Mouse (Mus musculus): ENCODE measurements around the gene Dhdh. TPM values are rescaled to one million over a fixed set of nuclear protein-coding genes. Genes with fewer than 3 reads are reported as not detected.
"Not testable (repeated sequence)": the region's sequence is repeated elsewhere in the genome, so short reads cannot be mapped to it uniquely, and the experiment has no call there.

Gene Dhdh
- total RNA-seq, 4 experiments from 2014 or later: 10.2 to 12.8 (median 11.5) TPM

DNA sequence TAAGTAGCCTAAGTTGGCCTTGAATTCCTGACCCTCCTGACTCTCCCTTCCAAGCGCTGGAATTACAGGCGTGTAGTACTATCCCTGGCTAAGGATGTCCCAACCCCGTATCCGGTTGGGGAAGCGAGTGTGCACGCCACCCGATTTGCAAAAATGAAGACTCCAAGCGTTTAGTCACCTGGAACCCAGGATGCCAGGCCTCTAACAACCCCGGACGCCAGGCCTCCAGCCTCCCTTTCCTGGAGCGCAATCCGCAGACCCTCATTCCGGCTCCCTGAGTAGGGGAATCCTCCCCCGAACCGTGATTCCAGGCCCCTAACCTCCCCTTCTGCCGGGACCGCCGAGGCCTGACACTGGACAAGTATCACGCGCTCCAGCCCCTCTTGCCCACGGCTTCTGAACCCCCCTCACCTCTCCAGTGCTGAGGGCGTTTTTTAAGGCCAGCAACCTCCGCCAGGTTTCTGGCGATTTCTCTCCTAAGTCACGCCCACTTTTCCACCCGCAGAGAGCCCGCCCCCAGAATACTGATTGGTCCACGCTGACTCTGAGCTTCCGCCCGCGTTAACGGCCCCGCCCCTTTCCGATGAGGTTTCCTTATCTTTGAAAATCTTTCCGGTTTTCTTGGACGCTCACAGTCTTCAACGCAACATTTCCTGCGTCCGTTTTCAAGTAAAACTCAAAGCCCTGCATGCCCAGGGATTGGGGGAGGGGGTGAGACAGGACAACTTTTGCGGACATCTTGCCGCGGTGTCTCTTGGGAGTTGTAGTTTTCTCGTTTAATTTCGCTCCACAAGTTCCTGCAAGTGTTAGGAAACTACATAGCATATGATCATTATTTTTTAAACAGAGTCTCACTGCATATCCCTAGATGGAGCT is 21.5 kb upstream of the Dhdh start, which contains the start of gene Nucb1:
TSS of gene Nucb1 (minus strand) at position 495 of the 876 bp plus-strand sequence.
- peak; percentile 96 for DNase-seq (ENCODE audit: low spot score)

- DNase-seq (ENCODE audit: low spot score): no peak
These were observed 20.7 kb upstream of the Dhdh start for GRCm38 (mm10) chr7:45509181-45509882.

- no peak for DNase-seq (ENCODE audit: low spot score)
These were observed 20.0 kb upstream of the Dhdh start for GRCm38 (mm10) chr7:45508561-45508960.

DNA sequence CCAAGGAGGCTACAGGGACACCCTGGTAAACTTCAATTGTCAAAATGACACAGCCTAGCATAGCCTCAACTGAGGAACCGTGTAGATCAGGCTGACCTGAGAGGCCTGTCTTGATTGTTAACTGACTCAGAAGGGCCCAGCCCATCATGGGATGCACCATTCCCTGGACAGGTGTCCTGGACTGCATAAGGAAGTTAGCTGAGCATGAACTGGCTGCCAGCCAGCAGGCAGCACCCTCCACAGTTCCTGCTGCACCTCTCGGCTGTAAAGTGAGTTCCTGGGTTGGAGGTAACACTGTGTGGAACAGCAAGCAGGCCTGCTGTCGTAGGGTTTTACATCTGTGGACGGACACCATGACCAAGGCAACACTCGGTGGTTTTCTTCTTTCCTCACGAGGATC is 19.0 kb upstream of the Dhdh start:
- DNase-seq (ENCODE audit: low spot score): no peak

DNA sequence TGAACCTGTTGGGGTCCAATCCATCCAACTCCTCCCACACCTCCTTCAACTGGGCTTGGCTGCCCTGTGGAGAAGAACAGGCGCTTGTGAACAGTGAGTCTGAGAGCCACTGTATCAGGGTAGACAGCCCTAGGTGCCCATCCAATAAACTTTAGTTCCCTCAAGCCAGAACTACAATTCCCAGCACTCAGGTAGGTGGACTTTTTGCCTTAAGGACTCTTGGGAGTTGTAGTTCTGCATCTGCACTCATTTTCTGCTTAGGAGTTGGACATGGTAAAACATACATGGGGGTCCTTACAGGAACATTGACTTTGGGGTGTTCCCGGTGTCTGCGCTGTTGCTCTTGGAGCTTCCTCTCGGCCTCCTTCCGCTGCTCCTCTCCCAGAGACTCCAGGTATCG is 9.8 kb upstream of the Dhdh start:
- no peak for DNase-seq (ENCODE audit: low spot score)

DNA sequence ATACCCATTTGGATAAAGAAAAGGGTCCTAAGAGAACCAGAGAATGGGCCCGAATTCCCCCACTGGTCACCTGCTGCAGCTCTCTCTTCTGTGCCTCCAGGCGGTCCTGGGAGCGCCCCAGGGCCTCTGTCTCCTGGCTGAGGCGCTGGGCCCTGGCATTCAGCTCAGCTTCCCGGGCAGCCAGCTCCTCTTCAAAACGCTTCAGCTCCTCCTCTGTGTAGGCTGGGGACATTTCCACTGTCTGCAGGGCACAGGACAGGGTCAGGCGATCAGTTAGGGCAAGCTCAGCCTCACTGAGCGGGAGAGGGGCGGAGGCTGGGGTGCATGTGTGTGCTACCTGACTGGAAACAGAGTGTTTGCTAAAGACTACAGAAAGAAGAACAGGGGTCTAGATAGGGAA is 5.9 kb upstream of the Dhdh start:
- DNase-seq (ENCODE audit: low spot score): no peak

DNA sequence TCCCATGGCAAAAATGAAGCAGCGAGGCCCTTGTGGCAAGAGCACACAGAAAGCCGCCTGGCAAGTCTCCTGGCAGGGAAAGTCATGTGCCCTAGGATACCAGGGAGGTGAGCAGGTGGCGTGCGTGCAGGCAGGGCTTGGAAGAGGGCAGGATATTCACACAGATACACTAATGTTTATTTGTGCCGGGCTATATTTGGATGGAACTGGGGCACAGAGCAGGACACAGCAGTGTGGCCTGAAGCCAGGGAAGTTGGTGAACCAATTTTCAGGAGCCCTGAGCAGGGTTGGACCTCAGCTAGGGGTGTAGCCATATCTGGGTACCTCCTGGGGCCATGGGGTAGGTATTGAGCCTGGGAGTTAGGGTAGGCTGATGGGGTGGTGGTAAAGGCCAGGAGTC is 4.3 kb upstream of the Dhdh start:
- DNase-seq (ENCODE audit: low spot score): peak; percentile 50

DNA sequence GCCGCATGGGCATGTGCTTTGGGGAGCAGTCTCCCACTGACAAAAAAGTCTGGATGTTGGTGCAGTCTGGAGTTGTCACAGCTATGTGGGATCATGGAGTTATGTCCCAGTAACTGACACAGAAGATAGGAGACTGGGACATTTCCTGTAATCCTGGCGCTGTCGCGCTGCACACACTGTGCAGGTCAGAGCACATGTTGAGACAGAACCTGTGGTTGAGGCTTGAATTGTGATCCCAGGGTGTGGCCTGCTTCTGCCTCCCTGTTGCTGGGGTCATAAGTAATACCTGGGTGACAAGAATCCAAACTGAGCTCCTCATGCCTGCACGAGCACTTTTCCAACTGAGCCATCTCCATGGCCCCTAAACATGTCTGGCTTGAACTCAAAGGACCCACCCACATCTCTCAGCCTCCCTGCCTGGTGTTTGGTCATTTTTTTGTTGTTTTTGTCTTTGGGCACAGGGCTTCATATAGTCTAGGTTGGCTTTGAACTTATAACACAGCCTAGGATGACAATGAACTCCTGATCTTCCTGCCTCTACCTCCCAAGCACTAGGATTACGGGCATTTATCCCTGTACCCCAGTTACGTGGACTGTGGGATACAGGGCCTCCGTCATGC is 3.7 kb upstream of the Dhdh start:
- DNase-seq (ENCODE audit: low spot score): no peak

- no peak for DNase-seq (ENCODE audit: low spot score)
These were observed 2.7 kb upstream of the Dhdh start for GRCm38 (mm10) chr7:45491264-45491663.

GRCm38 (mm10) chr7:45490822-45491221 is 2.2 kb upstream of the Dhdh start:
- DNase-seq (ENCODE audit: low spot score): no peak

- DNase-seq (ENCODE audit: low spot score): no peak
These were observed 973 bp upstream of the Dhdh start for GRCm38 (mm10) chr7:45489578-45489977.

- no peak for DNase-seq (ENCODE audit: low spot score)
These were observed 728 bp downstream of the Dhdh start for GRCm38 (mm10) chr7:45487861-45488292.

GRCm38 (mm10) chr7:45486761-45487415 is 1.7 kb downstream of the Dhdh start, which contains the start of gene Gm45808:
Gene Gm45808, minus strand, starts transcription at chr7:45486811.
- DNase-seq (ENCODE audit: low spot score): no peak

DNA sequence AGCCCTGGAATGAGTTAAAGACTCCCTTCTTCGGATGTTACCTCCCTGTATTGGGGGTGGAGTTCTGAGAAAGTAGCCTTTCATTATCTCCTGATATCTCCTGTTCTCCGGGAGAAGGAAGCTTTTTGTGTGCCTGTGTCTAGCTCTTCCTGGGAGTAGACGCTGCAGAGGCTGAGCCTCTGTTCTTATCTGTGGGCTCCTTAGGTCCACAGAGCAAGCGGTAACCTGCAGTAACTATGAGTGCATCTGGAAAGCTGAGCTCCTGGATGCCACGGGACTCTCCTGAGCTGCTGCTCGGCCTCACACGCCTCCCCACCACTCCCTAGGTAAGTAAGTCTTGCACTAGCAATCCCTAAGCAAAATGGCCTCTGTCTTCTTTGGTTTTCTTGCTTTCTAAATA is 2.4 kb downstream of the Dhdh start:
- no peak for DNase-seq (ENCODE audit: low spot score)

- DNase-seq (ENCODE audit: low spot score): not testable (repeated sequence)
These were observed 3.6 kb downstream of the Dhdh start for GRCm38 (mm10) chr7:45484985-45485384.

GRCm38 (mm10) chr7:45482166-45482565 is 6.4 kb downstream of the Dhdh start:
- DNase-seq (ENCODE audit: low spot score): no peak

DNA sequence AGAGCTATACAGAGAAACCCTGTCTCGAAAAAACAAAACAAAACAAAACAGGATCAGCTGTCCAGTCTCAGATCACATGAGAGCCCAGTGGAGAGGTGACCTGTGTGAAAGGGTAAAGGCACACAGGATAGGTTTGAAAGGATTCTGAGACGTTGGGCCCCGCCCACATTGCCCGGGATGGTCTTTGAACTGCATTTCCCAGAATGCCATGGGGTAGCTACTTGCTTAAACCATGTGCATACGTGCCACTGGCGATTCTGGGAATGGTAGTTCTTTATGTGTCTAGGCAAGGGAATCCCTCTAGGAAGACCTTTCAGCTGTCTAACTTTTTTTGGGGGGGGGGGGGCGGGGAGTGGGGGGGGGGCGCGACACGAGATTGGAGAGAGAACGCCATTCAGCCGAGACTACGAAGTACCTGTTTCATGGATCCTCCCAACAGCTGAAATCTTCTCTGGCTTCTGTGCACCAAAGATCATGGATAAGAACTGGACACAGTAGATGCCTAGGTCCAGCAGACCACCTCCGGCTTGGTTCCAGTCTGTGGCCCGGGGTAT is 7.2 kb downstream of the Dhdh start, which contains the start of gene Tulp2:
TSS of gene Tulp2 (plus strand) at position 504 of the 554 bp plus-strand sequence.
- peak; percentile 61 for DNase-seq (ENCODE audit: low spot score)

DNA sequence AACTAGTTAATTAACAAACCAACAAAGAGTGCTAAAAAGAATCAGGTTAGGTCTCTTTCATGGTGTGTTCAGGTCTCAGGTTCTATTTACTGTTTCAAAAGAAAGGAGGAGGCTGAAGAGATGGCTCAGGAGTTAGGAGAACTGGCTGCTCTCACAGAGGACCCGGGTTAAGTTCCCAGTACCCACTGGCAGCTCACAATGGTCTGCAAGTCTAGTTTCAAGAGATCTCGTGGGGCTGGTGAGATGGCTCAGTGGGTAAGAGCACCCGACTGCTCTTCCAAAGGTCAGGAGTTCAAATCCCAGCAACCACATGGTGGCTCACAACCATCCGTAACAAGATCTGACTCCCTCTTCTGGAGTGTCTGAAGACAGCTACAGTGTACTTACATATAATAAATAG is 8.3 kb downstream of the Dhdh start:
- not testable (repeated sequence) for DNase-seq (ENCODE audit: low spot score)

DNA sequence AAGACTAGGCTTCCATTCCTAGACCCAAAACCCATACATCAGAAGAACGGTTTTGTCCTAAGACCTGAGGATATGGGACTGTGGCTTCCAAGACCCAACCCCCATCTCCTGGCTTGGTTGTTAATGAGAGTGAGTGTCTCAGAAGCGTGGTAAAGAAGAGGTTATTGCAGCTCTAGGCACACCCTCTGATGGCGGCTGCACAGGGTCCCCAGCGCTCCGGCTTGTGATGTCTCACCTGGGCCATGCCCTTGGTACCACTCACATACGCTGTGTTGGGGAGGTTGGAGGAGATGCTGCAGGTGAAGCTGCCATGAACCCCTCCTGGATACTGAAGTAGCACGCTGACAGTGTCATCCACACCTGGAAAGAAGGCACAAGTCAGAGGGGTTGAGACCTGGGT is 9.8 kb downstream of the Dhdh start:
- DNase-seq (ENCODE audit: low spot score): no peak

GRCm38 (mm10) chr7:45477003-45477402 is 11.6 kb downstream of the Dhdh start:
- DNase-seq (ENCODE audit: low spot score): peak; percentile 62

DNA sequence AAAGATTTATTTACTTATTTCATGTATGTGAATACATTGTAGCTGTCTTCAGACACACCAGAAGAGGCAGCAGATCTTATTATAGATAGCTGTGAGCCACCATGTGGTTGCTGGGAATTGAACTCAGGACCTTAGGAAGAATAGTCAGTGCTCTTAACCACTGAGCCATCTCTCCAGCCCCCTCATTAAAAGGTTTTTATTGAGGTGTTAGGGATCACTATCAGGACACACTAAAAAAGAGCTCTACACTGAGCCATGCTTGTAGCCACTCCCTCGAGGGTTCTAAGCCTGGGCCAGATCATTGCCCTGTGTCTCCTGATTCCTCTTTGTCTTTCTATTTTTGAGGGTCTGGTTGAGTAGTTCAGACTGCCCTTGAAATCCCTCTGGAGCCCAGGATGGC is 12.2 kb downstream of the Dhdh start:
- DNase-seq (ENCODE audit: low spot score): no peak
